Mouse (Mus musculus) spleen, adult 2 months (tissue): Measurements from ENCODE around the gene Trim44. TPM values are rescaled to one million over a fixed set of nuclear protein-coding genes. Genes with fewer than 3 reads are reported as not detected.

Experiments used
- DNase-seq, 2 experiments: peaks; one replicate each; pipeline versions ENCODE4 v3.0.0 to v3.0.0-alpha.2; 2012 to 2021; ENCODE audit warnings: low spot score in 2 of 2, low read depth in 1 of 2
- H3K27ac ChIP-seq: fragments of 200-500 bp; 2 replicates; pipeline ENCODE4 v1.5.1; 2012; ENCODE audit warnings: low read length, inconsistent platforms; ENCODE audit not compliant: insufficient read depth
- H3K27me3 ChIP-seq: fragments of 200-500 bp; 2 replicates; pipeline ENCODE4 v1.6.1; 2012; ENCODE audit warnings: mild to moderate bottlenecking, moderate library complexity, low read length, inconsistent platforms; ENCODE audit not compliant: control insufficient read depth, insufficient read depth
- H3K36me3 ChIP-seq: fragments of 200-500 bp; 2 replicates; pipeline ENCODE4 v1.6.1; 2012; ENCODE audit warnings: mild to moderate bottlenecking, low read length, inconsistent platforms; ENCODE audit not compliant: control insufficient read depth, insufficient read depth
- H3K4me1 ChIP-seq: fragments of 200-500 bp; 2 replicates; pipeline ENCODE4 v1.6.1; 2011; ENCODE audit warnings: inconsistent platforms; ENCODE audit not compliant: control insufficient read depth, insufficient read depth, insufficient read length
- H3K4me3 ChIP-seq: fragments of 200-500 bp; 2 replicates; pipeline ENCODE4 v1.5.1; 2011; ENCODE audit warnings: mild to moderate bottlenecking, inconsistent platforms; ENCODE audit not compliant: insufficient read depth, insufficient read length; ENCODE audit errors: extremely low read depth
- CTCF ChIP-seq: fragments of 200-500 bp; IDR thresholded peaks from 2 replicates; pipeline ENCODE4 v1.5.1; 2011; ENCODE audit warnings: mild to moderate bottlenecking, inconsistent platforms; ENCODE audit not compliant: insufficient read depth, insufficient read length, insufficient replicate concordance; ENCODE audit errors: extremely low read depth
- POLR2A ChIP-seq: fragments of 200-500 bp; IDR thresholded peaks from 2 replicates; pipeline ENCODE4 v1.6.1; 2011; ENCODE audit warnings: low read depth, low read length, inconsistent platforms
- WGBS: fragments of 180-500 bp; shearing (Covaris S2); methylation state at CpG from one replicate; pipeline ENCODE4 v1.1.7; 2018; 5-methylcytosine and 5-hydroxymethylcytosine counted together
- polyA plus RNA-seq: library from polyadenylated mRNA; depleted of rRNA; stranded (reverse); fragments of >200 nt; gene quantifications from 2 replicates; pipeline ENCODE4 v1.2.3, GENCODE M21; 2012

Gene Trim44
- polyA plus RNA-seq, 1 experiment = 12.9 TPM

DNA sequence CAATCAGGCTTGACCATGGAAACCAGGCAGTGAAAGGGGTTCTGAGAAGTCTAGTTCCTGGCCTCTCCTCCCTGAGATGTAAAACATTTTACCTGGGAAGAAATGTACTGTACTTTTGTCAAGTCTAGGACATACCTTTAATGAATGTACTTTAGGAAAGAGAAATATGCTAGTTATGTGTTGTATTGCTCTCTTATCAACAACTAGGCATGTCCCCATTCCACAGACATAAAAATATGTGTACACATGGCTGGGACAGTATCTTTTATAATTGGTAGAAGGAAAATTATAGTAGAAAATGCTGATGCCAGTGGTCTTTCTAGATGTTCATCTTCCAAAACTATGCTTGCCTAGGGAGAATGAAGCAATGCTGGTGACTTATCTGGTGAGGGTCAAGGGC lies 20.3 kb upstream of the Trim44 start:
- Histone ChIP-seq H3K27ac (no peak overlapping the region), H3K27me3 (no peaks in the 10 kb centered on the region), H3K36me3 (no peaks in the 10 kb centered on the region), H3K4me3 (no peak overlapping the region), H3K4me1 (no peaks in the 10 kb centered on the region)
- TF ChIP-seq CTCF (no peak), POLR2A (no peak)
- no peak for DNase-seq

DNA sequence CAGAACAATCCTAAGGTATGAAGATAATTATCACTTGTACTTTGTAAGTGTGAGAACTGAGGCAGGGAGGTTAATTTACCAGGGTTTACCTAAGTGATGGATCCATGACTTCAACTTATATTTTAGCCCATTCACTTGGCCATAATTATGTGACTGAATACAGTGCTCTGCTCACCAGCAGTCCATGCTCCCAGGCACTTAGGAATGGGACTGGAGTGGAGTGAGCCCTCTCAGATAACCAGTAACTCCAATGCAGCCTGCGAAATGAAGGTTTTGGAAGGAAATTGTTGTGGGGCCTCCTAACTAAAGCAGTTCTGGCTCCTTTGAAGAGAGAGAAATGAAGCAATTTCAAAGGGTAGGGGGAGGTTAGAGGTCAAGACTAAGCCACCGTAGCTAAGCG lies 18.8 kb upstream of the Trim44 start:
- H3K4me3 ChIP-seq = no peak overlapping the region
- no peaks in the 10 kb centered on the region for H3K36me3 ChIP-seq
- no peak for TF ChIP-seq POLR2A
- no peak for TF ChIP-seq CTCF
- H3K27me3 ChIP-seq = no peaks in the 10 kb centered on the region; the same call in 1 of the 2 replicates
- WGBS = 92% methylated on average over 3 of the region's 3 CpGs
- no peak for DNase-seq
- no peak overlapping the region for H3K27ac ChIP-seq
- H3K4me1 ChIP-seq = no peaks in the 10 kb centered on the region

DNA sequence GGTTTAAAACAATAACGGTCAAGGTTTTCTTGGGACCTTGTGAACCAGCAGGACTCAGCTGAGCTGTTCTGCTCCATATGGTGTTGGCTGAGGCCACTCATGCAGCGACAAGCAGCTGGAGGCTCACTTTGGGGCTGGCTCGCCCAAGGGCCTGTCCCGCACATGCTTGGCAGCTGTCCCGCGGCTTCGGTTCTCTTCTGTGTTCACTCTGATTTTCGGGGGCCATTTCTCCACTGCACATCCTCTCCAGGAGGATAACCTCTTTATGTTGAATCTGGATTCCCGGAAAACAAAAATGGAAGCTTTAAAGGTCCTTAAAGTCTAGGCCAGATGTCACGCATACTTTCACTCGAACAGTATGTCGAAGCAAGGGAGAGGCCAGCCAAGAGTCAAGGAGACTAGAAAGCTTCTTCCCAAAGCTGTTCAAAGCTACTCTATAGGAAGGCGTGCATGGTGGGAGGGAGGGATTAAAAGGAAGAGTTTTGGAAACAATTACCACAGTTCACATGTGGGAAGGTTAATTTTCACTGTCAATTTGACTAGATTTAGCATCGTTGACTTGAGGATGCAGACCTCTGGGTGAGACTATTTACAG lies 8.6 kb upstream of the Trim44 start:
- TF ChIP-seq CTCF (no peak), POLR2A (no peak)
- Histone ChIP-seq H3K4me3 (no peak overlapping the region), H3K36me3 (no peaks in the 10 kb centered on the region), H3K27me3 (no peaks in the 10 kb centered on the region), H3K27ac (no peak overlapping the region), H3K4me1 (no peaks in the 10 kb centered on the region)
- DNase-seq = no peak
- 93% methylated on average over 14 of the region's 14 CpGs for WGBS

DNA sequence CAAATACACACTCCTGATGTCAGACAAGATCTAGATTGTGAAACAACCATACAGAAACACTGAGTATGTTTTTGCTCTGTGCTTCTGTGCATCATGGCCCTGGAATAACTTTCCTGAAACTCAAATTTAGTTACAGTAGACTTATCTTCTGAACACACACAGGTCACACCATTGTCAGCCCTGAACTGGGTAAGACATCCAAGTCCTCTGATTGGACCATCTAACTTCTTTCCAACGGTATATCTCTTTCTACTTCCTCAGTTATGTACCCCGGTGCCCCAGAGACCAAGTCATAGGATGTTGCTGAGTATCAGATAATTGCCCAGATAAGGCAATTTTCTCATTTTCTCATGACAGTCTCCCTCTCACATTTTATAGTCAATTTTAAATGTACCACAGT lies 5.1 kb upstream of the Trim44 start:
- no peak overlapping the region for H3K4me3 ChIP-seq
- TF ChIP-seq POLR2A (no peak), CTCF (no peak)
- WGBS = 51% methylated on average over 2 of the region's 2 CpGs

DNA sequence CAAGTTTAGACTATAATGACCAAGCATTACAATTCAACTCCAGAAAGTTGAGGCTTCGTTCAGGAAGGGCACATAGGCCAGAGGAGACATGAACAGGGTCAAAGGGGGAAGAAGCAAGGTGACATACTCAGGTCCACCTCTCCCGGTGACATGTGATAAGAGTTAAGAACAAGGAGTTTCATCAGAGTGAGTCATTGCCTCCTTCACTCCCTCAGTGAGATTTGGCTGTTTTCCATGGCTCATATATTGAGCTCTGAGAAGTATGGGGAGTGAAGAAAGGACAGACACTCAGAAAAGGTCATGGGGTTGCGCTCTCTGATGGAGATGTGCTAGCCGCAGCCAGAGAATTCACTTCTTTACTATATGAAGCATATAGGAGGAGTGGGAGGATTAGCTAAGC lies 3.0 kb upstream of the Trim44 start:
- no peaks in the 10 kb centered on the region for H3K4me1 ChIP-seq
- DNase-seq = no peak
- 85% methylated on average over 4 of the region's 4 CpGs for WGBS
- TF ChIP-seq POLR2A (no peak), CTCF (no peak)
- no peaks in the 10 kb centered on the region for H3K27me3 ChIP-seq
- H3K36me3 ChIP-seq = no peaks in the 10 kb centered on the region
- no peak overlapping the region for H3K27ac ChIP-seq
- no peak overlapping the region for H3K4me3 ChIP-seq

More for the DNA sequence above, 5.1 kb upstream of the Trim44 start:
- Histone ChIP-seq H3K4me1 (no peaks in the 10 kb centered on the region), H3K27me3 (no peaks in the 10 kb centered on the region), H3K27ac (no peak overlapping the region), H3K36me3 (no peaks in the 10 kb centered on the region)
- no peak for DNase-seq

DNA sequence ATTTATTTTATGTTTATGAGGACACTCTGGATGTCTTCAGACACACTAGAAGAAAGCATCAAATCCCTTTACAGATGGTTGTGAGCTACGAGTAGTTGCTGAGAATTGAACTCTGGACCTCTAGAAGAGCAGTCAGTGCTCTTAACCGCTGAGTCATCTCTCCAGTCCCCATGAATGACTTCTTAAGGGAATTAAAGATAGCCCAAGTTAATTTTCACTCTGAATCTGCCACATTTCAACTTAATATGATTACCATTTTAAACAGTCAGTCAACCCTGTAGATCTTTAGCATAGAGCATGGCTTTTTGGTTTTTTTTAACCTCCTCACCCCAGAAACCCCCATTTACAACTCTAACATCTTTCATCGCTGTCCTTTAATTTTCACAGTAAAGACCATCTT lies 2.1 kb upstream of the Trim44 start:
- DNase-seq = no peak
- Histone ChIP-seq H3K27me3 (no peaks in the 10 kb centered on the region), H3K36me3 (no peaks in the 10 kb centered on the region), H3K4me3 (no peak overlapping the region), H3K4me1 (no peaks in the 10 kb centered on the region), H3K27ac (no peak overlapping the region)
- TF ChIP-seq POLR2A (no peak), CTCF (no peak)
- WGBS = 83% methylated on average over 3 of the region's 3 CpGs
